Mouse (Mus musculus) testis, adult 2 months (tissue): ENCODE data around the gene Slc4a4.

Source experiments
- CTCF ChIP-seq: fragments of 200-500 bp; IDR thresholded peaks from 2 replicates; pipeline ENCODE4 v1.5.1; 2012; ENCODE audit warnings: low read depth, mild to moderate bottlenecking, inconsistent platforms, low read length, moderate library complexity; ENCODE audit not compliant: control insufficient read depth, insufficient read depth, insufficient replicate concordance
- POLR2A ChIP-seq: fragments of 200-500 bp; IDR thresholded peaks from 2 replicates; pipeline ENCODE4 v1.6.1; 2012; ENCODE audit warnings: low read depth, mild to moderate bottlenecking, inconsistent platforms, low read length, moderate library complexity; ENCODE audit not compliant: control insufficient read depth

DNA sequence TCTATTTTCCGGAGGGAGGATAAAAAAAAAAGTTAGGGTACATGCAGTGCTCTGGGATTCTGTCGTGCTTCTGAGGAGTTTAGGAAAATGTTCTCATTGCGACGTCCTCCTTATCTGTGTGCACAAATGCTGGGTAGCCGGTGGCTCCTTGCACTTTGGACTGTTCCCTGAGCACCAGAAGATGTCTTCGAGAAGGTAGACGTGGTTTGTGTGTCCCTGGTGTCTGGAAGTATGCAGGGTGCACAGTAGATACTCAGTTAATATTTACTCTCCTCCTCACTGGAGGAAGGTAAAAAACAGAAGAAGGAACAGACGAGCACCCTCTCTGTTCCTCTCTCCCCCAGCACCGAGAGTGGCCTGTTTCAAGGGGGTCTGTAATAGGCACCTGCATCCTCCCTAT lies 44.6 kb downstream of the Slc4a4 start:
- TF ChIP-seq CTCF = no peak
- TF ChIP-seq POLR2A = no peak
